Mouse (Mus musculus): ENCODE measurements around the gene Abcg1.

DNA sequence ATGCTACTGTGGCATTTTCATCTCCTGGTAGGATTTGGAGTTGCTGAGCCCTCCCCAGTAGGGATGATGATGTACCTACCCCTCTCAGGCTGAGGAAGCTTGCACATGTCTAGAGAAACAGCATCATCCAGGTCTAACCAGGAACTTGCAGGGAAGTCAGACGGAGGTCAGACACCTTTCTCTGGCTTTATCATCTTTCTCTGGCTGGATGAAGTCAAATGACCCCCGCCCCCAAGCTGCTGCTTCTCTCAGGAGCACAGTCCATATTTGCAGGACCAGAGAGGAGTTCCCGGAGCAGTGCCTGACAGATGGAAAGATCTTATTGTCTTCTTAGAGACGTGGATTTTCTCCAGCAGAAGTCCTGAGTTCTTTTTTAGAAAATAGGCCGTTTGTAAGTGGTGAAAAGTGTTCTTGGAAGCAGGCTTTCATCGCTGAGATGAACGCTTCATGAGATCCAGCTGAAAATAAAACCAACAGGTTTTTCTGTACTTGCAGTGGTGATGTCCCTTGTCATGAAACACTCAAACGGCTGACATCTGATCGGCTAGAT is 28.6 kb upstream of the Abcg1 start:
- no peak for TF ChIP-seq CTCF (conservative IDR thresholded peaks at IDR 0.05 in 1 of 2, IDR thresholded peaks at IDR 0.05 in 1 of 2; ENCODE audit: low read depth in 2 of 2, low read length in 2 of 2)
- no peak for TF ChIP-seq USF1 (IDR thresholded peaks at IDR 0.05; ENCODE audit: low read depth, low read length)
- TF ChIP-seq POLR2AphosphoS2 (IDR thresholded peaks at IDR 0.05; ENCODE audit: low read depth, low read length): no peak
- no peak for TF ChIP-seq KAT2A (IDR thresholded peaks at IDR 0.05; ENCODE audit: insufficient replicate concordance, low read length)
- TF ChIP-seq POLR2A (IDR thresholded peaks at IDR 0.05; ENCODE audit: low read depth, low read length): no peak
- no peak for TF ChIP-seq NRF1 (IDR thresholded peaks at IDR 0.05; ENCODE audit: low read depth, low read length)
- TF ChIP-seq MAX (IDR thresholded peaks at IDR 0.05; ENCODE audit: low read length): no peak

Data from CH12.LX (cell line).